Mouse (Mus musculus): ENCODE data around the gene Tnip2.

DNA sequence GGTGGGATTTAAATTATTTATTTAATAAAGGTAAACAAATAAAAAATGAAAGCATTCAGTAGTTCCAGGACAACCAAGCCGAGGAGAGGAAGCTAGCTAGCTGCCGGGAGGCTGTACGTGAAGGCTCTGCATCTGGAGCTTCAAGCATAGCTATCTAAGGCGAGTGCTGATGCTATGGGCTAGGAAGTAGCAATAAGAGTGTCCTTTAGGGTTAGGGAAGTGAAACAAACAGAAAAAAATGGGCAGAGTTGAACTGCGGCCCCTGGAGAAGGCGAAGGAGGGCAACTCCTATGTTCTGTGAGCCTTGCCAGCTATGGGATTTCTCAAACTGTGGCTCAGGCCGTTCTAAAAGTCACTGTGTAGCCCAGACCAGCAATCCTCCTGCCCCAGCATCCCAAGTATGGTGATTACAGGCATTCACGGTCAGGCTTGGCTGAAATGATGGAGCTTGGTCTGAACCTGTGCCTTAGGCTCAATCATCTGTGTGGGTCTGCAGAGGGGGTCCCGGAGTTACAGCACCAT lies 5.7 kb upstream of the Tnip2 start:
- TF ChIP-seq POLR2A (IDR thresholded peaks at IDR 0.05; ENCODE audit: control insufficient read depth, extremely low read depth, insufficient read depth, low read length, poor library complexity) (no peak), CTCF (IDR thresholded peaks at IDR 0.05; ENCODE audit: borderline replicate concordance, control insufficient read depth, extremely low read depth, insufficient read depth, low read length, poor library complexity) (no peak)
